In genomic region chr3:67284848-67285247, GRCm38 (mm10) we compare ENCODE assay signal across 15 mouse cellular contexts.
DNase-seq lines count a peak whose midpoint lies in the region; ATAC-seq and TF ChIP-seq lines count a peak whose summit lies in the region.
"Had no signal": no experiment of that assay in that cellular context is flagged by ENCODE, and none has a peak within 500 bp of the region (broad histone marks: within the 10 kb centered on the region; RNA-seq: fewer than 3 reads in every experiment).

No protein-coding gene starts in this region.

- WGBS in midbrain, postnatal 0 days = 56% methylated on average over 4 of the region's 4 CpGs
- WGBS in midbrain, embryonic 13.5 days = 71% methylated on average over 4 of the region's 4 CpGs
- 47% methylated on average over 4 of the region's 4 CpGs for WGBS in hindbrain, embryonic 16.5 days

- no peak overlapping the region for H3K4me2 ChIP-seq in midbrain, postnatal 0 days (ENCODE audit: low read depth, low read length, poor library complexity, severe bottlenecking)
- H3K4me2 ChIP-seq in midbrain, embryonic 13.5 days (replicated peaks) = no peak overlapping the region
- H3K4me2 ChIP-seq in hindbrain, embryonic 16.5 days (ENCODE audit: low read length) = no peak overlapping the region
- H3K4me2 ChIP-seq: intestine, embryonic 15.5 days; liver, embryonic 13.5 days; midbrain, embryonic 15.5 days had no signal

- H3K27ac ChIP-seq in midbrain, postnatal 0 days (ENCODE audit: low read depth, low read length) = no peak overlapping the region
- H3K27ac ChIP-seq in midbrain, embryonic 13.5 days = no peak overlapping the region
- no peak overlapping the region for H3K27ac ChIP-seq in hindbrain, embryonic 16.5 days (ENCODE audit: low read depth, low read length)
- H3K27ac ChIP-seq: intestine, embryonic 15.5 days; kidney, postnatal 0 days; liver, embryonic 13.5 days; midbrain, embryonic 15.5 days had no signal

- no peaks in the 10 kb centered on the region for H3K27me3 ChIP-seq in midbrain, postnatal 0 days (ENCODE audit: insufficient read depth, low read length)
- H3K27me3 ChIP-seq in midbrain, embryonic 13.5 days = no peaks in the 10 kb centered on the region
- no peaks in the 10 kb centered on the region for H3K27me3 ChIP-seq in hindbrain, embryonic 16.5 days (replicated peaks; ENCODE audit: control insufficient read depth, insufficient read depth, low read length)
- H3K27me3 ChIP-seq: intestine, embryonic 15.5 days; liver, embryonic 13.5 days; midbrain, embryonic 15.5 days had no signal

- no peaks in the 10 kb centered on the region for H3K9me3 ChIP-seq in midbrain, postnatal 0 days (ENCODE audit: low read length)
- no peaks in the 10 kb centered on the region for H3K9me3 ChIP-seq in midbrain, embryonic 13.5 days
- H3K9me3 ChIP-seq in hindbrain, embryonic 16.5 days (ENCODE audit: control insufficient read depth, low read length) = no peaks in the 10 kb centered on the region
- H3K9me3 ChIP-seq: intestine, embryonic 15.5 days; liver, embryonic 13.5 days; midbrain, embryonic 15.5 days had no signal

- no peaks in the 10 kb centered on the region for H3K36me3 ChIP-seq in midbrain, postnatal 0 days (ENCODE audit: insufficient read depth, low read length)
- no peaks in the 10 kb centered on the region for H3K36me3 ChIP-seq in midbrain, embryonic 13.5 days
- no peaks in the 10 kb centered on the region for H3K36me3 ChIP-seq in hindbrain, embryonic 16.5 days (ENCODE audit: control insufficient read depth, insufficient read depth, low read length)
- H3K36me3 ChIP-seq: intestine, embryonic 15.5 days; liver, embryonic 13.5 days; midbrain, embryonic 15.5 days had no signal

- peak; percentile 8 for DNase-seq in cerebellum, adult 9-10 months
- DNase-seq in kidney, postnatal 10 days = peak; percentile 10
- no peak for DNase-seq in kidney, adult 9 months
- DNase-seq in midbrain, postnatal 0 days (ENCODE audit: low spot score) = peak; percentile 26
- peak; percentile 32 to 54 for DNase-seq in cerebellum, postnatal 14 days
- DNase-seq: adrenal gland, adult 8-10 months; gastrocnemius, postnatal 14 days; liver, embryonic 13.5 days; thymus, adult 2 months had no signal

- no peak overlapping the region for H3K4me3 ChIP-seq in midbrain, postnatal 0 days (ENCODE audit: low read depth, low read length)
- H3K4me3 ChIP-seq in midbrain, embryonic 13.5 days (replicated peaks) = no peak overlapping the region
- no peak overlapping the region for H3K4me3 ChIP-seq in hindbrain, embryonic 16.5 days (ENCODE audit: low read length)
- H3K4me3 ChIP-seq: intestine, embryonic 15.5 days; liver, embryonic 13.5 days; midbrain, embryonic 15.5 days had no signal

- H3K9ac ChIP-seq in midbrain, postnatal 0 days (replicated peaks; ENCODE audit: low read length, poor library complexity, severe bottlenecking) = no peak overlapping the region
- H3K9ac ChIP-seq in midbrain, embryonic 13.5 days (replicated peaks) = no peak overlapping the region
- no peak overlapping the region for H3K9ac ChIP-seq in hindbrain, embryonic 16.5 days (ENCODE audit: low read depth, low read length)
- H3K9ac ChIP-seq: intestine, embryonic 15.5 days; liver, embryonic 13.5 days; midbrain, embryonic 15.5 days had no signal

- no peaks in the 10 kb centered on the region for H3K4me1 ChIP-seq in midbrain, postnatal 0 days (ENCODE audit: insufficient read depth, low read length)
- peaks cover 3% of the 10 kb centered on the region; the same call in 1 of the 2 replicates for H3K4me1 ChIP-seq in midbrain, embryonic 13.5 days (replicated peaks)
- H3K4me1 ChIP-seq in hindbrain, embryonic 16.5 days (ENCODE audit: control insufficient read depth, insufficient read depth, low read depth, low read length) = no peaks in the 10 kb centered on the region
- H3K4me1 ChIP-seq: intestine, embryonic 15.5 days; midbrain, embryonic 15.5 days had no signal

- no peak for ATAC-seq in cerebellum, adult (ENCODE audit: insufficient number of reproducible peaks, low FRiP score, low TSS enrichment)
- ATAC-seq in midbrain, postnatal 0 days (ENCODE audit: low FRiP score) = no peak
- no peak for ATAC-seq in midbrain, embryonic 13.5 days
- no peak for ATAC-seq in hindbrain, embryonic 16.5 days
- ATAC-seq: intestine, embryonic 15.5 days had no signal

- TF ChIP-seq CTCF in midbrain, postnatal 0 days (IDR thresholded peaks at IDR 0.05) = no peak
